Mouse (Mus musculus) embryonic facial prominence, embryonic 11.5 days (tissue): Measurements from ENCODE around the gene Lnx2. TPM values are rescaled to one million over a fixed set of nuclear protein-coding genes. Genes with fewer than 3 reads are reported as not detected.

Source experiments
- ATAC-seq: fragments of 200-750 bp; cut with Nextera tagmentation; replicated peaks from 2 replicates; pipeline ENCODE4 v1.8.0; 2017; ENCODE audit warnings: low read depth; ENCODE audit not compliant: insufficient number of reproducible peaks, low FRiP score, low TSS enrichment
- DNase-seq: peaks from one replicate; pipeline ENCODE4 v3.0.0-alpha.2; 2015; ENCODE audit warnings: low spot score
- H3K27ac ChIP-seq: fragments of 300-500 bp; sonication (generic); replicated peaks from 2 replicates; pipeline ENCODE4 v1.5.1; 2014; ENCODE audit warnings: mild to moderate bottlenecking, low read depth, low read length, control low read depth
- H3K27me3 ChIP-seq: fragments of 300-500 bp; sonication (generic); 2 replicates; pipeline ENCODE4 v1.6.1; 2014; ENCODE audit warnings: mild to moderate bottlenecking, low read length, moderate library complexity, mixed read lengths; ENCODE audit not compliant: control insufficient read depth, insufficient read depth
- H3K36me3 ChIP-seq: fragments of 300-500 bp; sonication (generic); replicated peaks from 2 replicates; pipeline ENCODE4 v1.6.1; 2014; ENCODE audit warnings: low read depth, mild to moderate bottlenecking, low read length, moderate library complexity, mixed read lengths; ENCODE audit not compliant: control insufficient read depth, insufficient read depth
- H3K4me1 ChIP-seq: fragments of 300-500 bp; sonication (generic); 2 replicates; pipeline ENCODE4 v1.6.1; 2014; ENCODE audit warnings: low read length, mixed read lengths; ENCODE audit not compliant: control insufficient read depth, insufficient read depth
- H3K4me2 ChIP-seq: fragments of 300-500 bp; sonication (generic); 2 replicates; pipeline ENCODE4 v1.6.1; 2014; ENCODE audit warnings: low read depth, mild to moderate bottlenecking, control low read depth, low read length, moderate library complexity
- H3K4me3 ChIP-seq: fragments of 300-500 bp; sonication (generic); 2 replicates; pipeline ENCODE4 v1.5.1; 2014; ENCODE audit warnings: low read depth, low read length, control low read depth
- H3K9ac ChIP-seq: fragments of 300-500 bp; sonication (generic); replicated peaks from 2 replicates; pipeline ENCODE4 v1.6.1; 2014; ENCODE audit warnings: mild to moderate bottlenecking, control low read depth, low read length
- H3K9me3 ChIP-seq: fragments of 300-500 bp; sonication (generic); replicated peaks from 2 replicates; pipeline ENCODE4 v1.6.1; 2016; ENCODE audit warnings: mild to moderate bottlenecking, low read length, inconsistent platforms, mixed read lengths; ENCODE audit not compliant: control insufficient read depth
- WGBS: fragments of 180-500 bp; shearing (Covaris S2); extraction: QIAGEN DNeasy Blood & Tissue Kit; methylation state at CpG from one replicate; pipeline ENCODE4 v1.1.7; 2014; 5-methylcytosine and 5-hydroxymethylcytosine counted together
- polyA plus RNA-seq: library from polyadenylated mRNA; unstranded; fragments of >200 nt; fragmentation: Nextera tagmentation; extraction: Ambion mirVana; gene quantifications from 2 replicates; pipeline ENCODE4 v1.2.1, GENCODE M21; 2014

The Lnx2 gene
- polyA plus RNA-seq, 1 experiment from 2014 or later, result 11.3 TPM

- no peaks in the 10 kb centered on the region for H3K27me3 ChIP-seq
- no peak overlapping the region for H3K27ac ChIP-seq
- no peaks in the 10 kb centered on the region for H3K4me1 ChIP-seq
- ATAC-seq (no peak), DNase-seq (no peak)
- H3K4me3 ChIP-seq, result no peak overlapping the region
- no peak overlapping the region for H3K9ac ChIP-seq
- 86% methylated on average over 9 of the region's 11 CpGs for WGBS
- no peaks in the 10 kb centered on the region for H3K36me3 ChIP-seq
- no peak overlapping the region for H3K4me2 ChIP-seq
- no peaks in the 10 kb centered on the region for H3K9me3 ChIP-seq
Observed at GRCm38 (mm10) chr5:147045311-147045710, 31.1 kb downstream of the Lnx2 start.

GRCm38 (mm10) chr5:147043240-147043844 is 33.0 kb downstream of the Lnx2 start:
- no peaks in the 10 kb centered on the region; the same call in 1 of the 2 replicates for H3K4me1 ChIP-seq
- H3K9me3 ChIP-seq, result no peaks in the 10 kb centered on the region
- 68% methylated on average over 15 of the region's 15 CpGs for WGBS

GRCm38 (mm10) chr5:147041965-147042937 is 34.1 kb downstream of the Lnx2 start:
- H3K9ac ChIP-seq, result no peak overlapping the region
- ATAC-seq (no peak; the same call in 1 of the 2 replicates), DNase-seq (no peak)
- no peak overlapping the region for H3K4me3 ChIP-seq
- no peaks in the 10 kb centered on the region for H3K36me3 ChIP-seq
- H3K4me2 ChIP-seq, result no peak overlapping the region
- H3K27ac ChIP-seq, result no peak overlapping the region
- H3K9me3 ChIP-seq, result no peaks in the 10 kb centered on the region
- no peaks in the 10 kb centered on the region; the same call in 1 of the 2 replicates for H3K4me1 ChIP-seq
- 81% methylated on average over 40 of the region's 40 CpGs for WGBS
- no peaks in the 10 kb centered on the region for H3K27me3 ChIP-seq

More at GRCm38 (mm10) chr5:147043240-147043844, 33.0 kb downstream of the Lnx2 start:
- DNase-seq, result no peak
- ATAC-seq, result no peak
- no peak overlapping the region for H3K4me3 ChIP-seq
- no peak overlapping the region for H3K9ac ChIP-seq
- H3K27me3 ChIP-seq, result no peaks in the 10 kb centered on the region
- no peak overlapping the region for H3K4me2 ChIP-seq
- H3K27ac ChIP-seq, result no peak overlapping the region
- H3K36me3 ChIP-seq, result no peaks in the 10 kb centered on the region

- DNase-seq, result no peak
- Histone ChIP-seq H3K4me2 (no peak overlapping the region), H3K4me1 (no peaks in the 10 kb centered on the region; the same call in 1 of the 2 replicates), H3K4me3 (no peak overlapping the region), H3K36me3 (no peaks in the 10 kb centered on the region), H3K27ac (no peak overlapping the region), H3K27me3 (no peaks in the 10 kb centered on the region), H3K9me3 (no peaks in the 10 kb centered on the region), H3K9ac (no peak overlapping the region)
- 82% methylated on average over 5 of the region's 5 CpGs for WGBS
- no peak for ATAC-seq
Observed at GRCm38 (mm10) chr5:147039394-147039793, 37.0 kb downstream of the Lnx2 start.

GRCm38 (mm10) chr5:147037601-147038000 is 38.8 kb downstream of the Lnx2 start:
- 73% methylated on average over 3 of the region's 3 CpGs for WGBS
- Histone ChIP-seq H3K4me2 (no peak overlapping the region), H3K27me3 (no peaks in the 10 kb centered on the region), H3K4me3 (no peak overlapping the region), H3K9me3 (no peaks in the 10 kb centered on the region), H3K36me3 (no peaks in the 10 kb centered on the region), H3K4me1 (no peaks in the 10 kb centered on the region; the same call in 1 of the 2 replicates), H3K27ac (no peak overlapping the region), H3K9ac (no peak overlapping the region)
- DNase-seq, result no peak
- no peak for ATAC-seq

- H3K9me3 ChIP-seq, result no peaks in the 10 kb centered on the region
- H3K4me3 ChIP-seq, result no peak overlapping the region
- H3K27me3 ChIP-seq, result no peaks in the 10 kb centered on the region
- no peak for DNase-seq
- ATAC-seq, result no peak
- 75% methylated on average over 5 of the region's 5 CpGs for WGBS
- H3K4me2 ChIP-seq, result no peak overlapping the region
- H3K4me1 ChIP-seq, result no peaks in the 10 kb centered on the region; the same call in 1 of the 2 replicates
- no peak overlapping the region for H3K9ac ChIP-seq
- H3K27ac ChIP-seq, result no peak overlapping the region
- H3K36me3 ChIP-seq, result no peaks in the 10 kb centered on the region
Observed at GRCm38 (mm10) chr5:147036661-147037060, 39.7 kb downstream of the Lnx2 start.

GRCm38 (mm10) chr5:147036028-147036427 is 40.4 kb downstream of the Lnx2 start:
- H3K4me1 ChIP-seq, result no peaks in the 10 kb centered on the region; the same call in 1 of the 2 replicates
- no peak overlapping the region for H3K27ac ChIP-seq
- H3K4me3 ChIP-seq, result no peak overlapping the region

GRCm38 (mm10) chr5:147035301-147035700 is 41.1 kb downstream of the Lnx2 start:
- Histone ChIP-seq H3K4me3 (no peak overlapping the region), H3K9me3 (no peaks in the 10 kb centered on the region), H3K36me3 (no peaks in the 10 kb centered on the region), H3K27me3 (no peaks in the 10 kb centered on the region), H3K9ac (no peak overlapping the region), H3K4me2 (no peak overlapping the region), H3K27ac (no peak overlapping the region), H3K4me1 (no peaks in the 10 kb centered on the region; the same call in 1 of the 2 replicates)
- WGBS, result 90% methylated on average over 6 of the region's 6 CpGs
- DNase-seq (no peak), ATAC-seq (no peak)

More at GRCm38 (mm10) chr5:147036028-147036427, 40.4 kb downstream of the Lnx2 start:
- Histone ChIP-seq H3K9ac (no peak overlapping the region), H3K9me3 (no peaks in the 10 kb centered on the region), H3K27me3 (no peaks in the 10 kb centered on the region), H3K4me2 (no peak overlapping the region), H3K36me3 (no peaks in the 10 kb centered on the region)
- 66% methylated on average over 10 of the region's 10 CpGs for WGBS
- ATAC-seq, result no peak
- DNase-seq, result no peak
